Mouse (Mus musculus) MEL (cell line): Measurements from ENCODE around the gene Camkk2.

Source experiments
- CHD2 ChIP-seq: IDR thresholded peaks from 2 replicates; pipeline ENCODE4 v1.6.1; 2011; ENCODE audit warnings: low read length, improper control_type of control experiment
- CTCF ChIP-seq, 3 experiments: IDR thresholded peaks in 2 of 3; conservative IDR thresholded peaks in 1 of 3; 2 replicates each; pipeline ENCODE4 v1.5.1; 2011 to 2012; ENCODE audit warnings: low read length in 3 of 3, low read depth in 2 of 3, mild to moderate bottlenecking in 2 of 3, improper control_type of control experiment in 1 of 3, inconsistent platforms in 1 of 3, mixed read lengths in 1 of 3, moderate library complexity in 1 of 3; ENCODE audit not compliant: control insufficient read depth in 1 of 3, insufficient read depth in 1 of 3, poor library complexity in 1 of 3, severe bottlenecking in 1 of 3
- E2F4 ChIP-seq: IDR thresholded peaks from 2 replicates; pipeline ENCODE4 v1.6.1; 2011; ENCODE audit warnings: low read depth, low read length, improper control_type of control experiment, borderline replicate concordance
- GATA1 ChIP-seq: IDR thresholded peaks from 2 replicates; pipeline ENCODE4 v1.6.1; 2011; ENCODE audit warnings: low read depth, low read length, improper control_type of control experiment
- MXI1 ChIP-seq: IDR thresholded peaks from 2 replicates; pipeline ENCODE4 v1.6.1; 2011; ENCODE audit warnings: mild to moderate bottlenecking, low read depth, low read length, improper control_type of control experiment
- ZMIZ1 ChIP-seq: IDR thresholded peaks from 2 replicates; pipeline ENCODE4 v1.6.1; 2012; ENCODE audit warnings: low read depth, mild to moderate bottlenecking, inconsistent platforms, low read length, improper control_type of control experiment, moderate library complexity

GRCm38 (mm10) chr5:122719168-122719567 is 60.0 kb downstream of the Camkk2 start:
- TF ChIP-seq GATA1 (no peak), CHD2 (no peak), E2F4 (no peak), CTCF (IDR thresholded peaks at IDR 0.05 in 2 of 3, conservative IDR thresholded peaks at IDR 0.05 in 1 of 3; ENCODE audit: control insufficient read depth in 1 of 3, insufficient read depth in 1 of 3, low read depth in 2 of 3, low read length in 3 of 3, poor library complexity in 1 of 3, severe bottlenecking in 1 of 3) (no peak), MXI1 (no peak), ZMIZ1 (no peak)
